Mouse (Mus musculus): ENCODE measurements around the gene Snrpc.
A peak's percentile ranks its signal among the peaks of the same experiment; 100 is the strongest.

The Snrpc gene

DNA sequence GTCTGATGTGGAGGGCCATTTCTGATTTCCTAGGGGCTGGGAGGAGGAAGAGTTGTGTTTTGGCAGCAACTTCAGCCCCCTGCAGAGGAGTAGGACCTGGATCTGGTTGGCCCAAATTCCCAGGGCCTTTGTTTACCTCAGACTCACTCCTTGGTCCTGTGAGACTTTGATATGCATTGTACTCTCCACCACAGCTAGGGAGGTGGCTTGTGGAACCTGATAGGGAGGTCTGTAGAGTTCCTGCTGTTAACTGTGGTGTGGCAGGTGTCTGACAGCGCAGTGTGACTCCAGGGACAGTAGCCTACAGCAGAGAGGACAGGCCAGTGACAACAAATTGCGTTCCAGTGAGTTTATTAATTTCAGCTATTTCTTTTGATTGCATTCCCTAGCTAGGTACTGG is 21.2 kb downstream of the Snrpc start:
- no peak for DNase-seq (ENCODE audit: low spot score in 2 of 2)

DNA sequence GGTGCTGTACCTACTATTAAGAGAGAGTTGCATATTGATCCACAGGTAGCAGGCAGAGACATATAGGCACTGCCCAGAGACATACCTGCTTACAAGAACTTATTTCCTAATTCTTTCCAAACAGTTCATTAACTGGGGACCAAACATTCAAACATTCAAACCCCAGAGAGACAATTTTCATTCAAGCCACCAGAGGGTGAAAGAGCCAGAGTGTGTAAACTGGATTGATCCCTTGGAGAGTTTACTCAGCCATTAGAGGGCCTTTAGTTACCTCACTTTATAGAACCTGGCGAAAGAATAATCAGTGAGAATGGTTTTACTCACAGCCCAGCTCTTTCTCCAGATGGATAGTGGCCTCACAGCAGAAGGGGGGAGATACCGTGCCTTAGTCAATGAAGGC is 27.5 kb downstream of the Snrpc start:
- no peak for DNase-seq (ENCODE audit: low spot score in 2 of 2)

DNA sequence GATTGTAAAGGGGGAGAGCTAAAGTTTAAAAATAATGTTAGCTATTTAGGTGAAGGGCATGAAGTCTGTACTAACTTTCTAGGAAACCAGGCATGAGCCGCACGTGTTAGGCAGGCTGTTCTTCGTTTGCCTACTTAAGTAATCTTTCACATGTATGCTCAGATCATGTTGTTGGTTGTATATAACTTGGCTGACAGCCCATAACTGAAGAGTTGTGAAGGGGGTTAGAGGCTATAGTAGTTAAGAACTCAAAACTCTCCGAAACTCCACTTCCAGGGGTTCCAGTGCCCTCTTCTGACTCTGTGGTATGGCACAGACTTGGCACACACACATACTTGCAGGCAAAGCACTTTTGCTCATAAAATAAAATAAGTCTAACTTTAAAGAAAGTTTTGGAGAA is 28.8 kb downstream of the Snrpc start:
- DNase-seq (ENCODE audit: low spot score in 2 of 2) = no peak

GRCm38 (mm10) chr17:27871851-27872250 is 33.9 kb downstream of the Snrpc start:
- DNase-seq (ENCODE audit: low spot score in 2 of 2) = peak; percentile 33 to 42

GRCm38 (mm10) chr17:27873583-27873982 is 35.6 kb downstream of the Snrpc start:
- DNase-seq (ENCODE audit: low spot score in 2 of 2) = no peak

GRCm38 (mm10) chr17:27874510-27874909 is 36.6 kb downstream of the Snrpc start:
- no peak for DNase-seq (ENCODE audit: low spot score in 2 of 2)

DNA sequence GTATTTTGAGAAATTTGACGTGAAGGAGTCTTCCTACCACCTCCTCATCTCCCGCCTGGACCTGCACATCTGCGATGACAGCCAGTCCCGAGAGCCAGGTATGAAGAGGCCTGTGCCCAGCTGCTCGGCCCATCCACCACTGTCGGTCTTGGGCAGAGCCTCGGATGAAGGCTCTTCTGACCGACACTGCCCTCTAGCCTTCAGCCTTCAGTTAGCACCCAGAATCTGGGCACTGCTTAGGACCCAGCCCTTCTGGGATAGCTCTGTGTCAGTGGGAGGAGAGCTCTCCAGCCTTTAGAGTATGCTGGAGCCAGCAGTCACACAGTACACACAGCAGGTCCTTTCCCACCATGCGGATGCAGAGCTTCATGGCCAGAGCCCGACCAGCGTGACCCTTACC is 43.6 kb downstream of the Snrpc start:
- no peak for DNase-seq (ENCODE audit: low spot score in 2 of 2)

DNA sequence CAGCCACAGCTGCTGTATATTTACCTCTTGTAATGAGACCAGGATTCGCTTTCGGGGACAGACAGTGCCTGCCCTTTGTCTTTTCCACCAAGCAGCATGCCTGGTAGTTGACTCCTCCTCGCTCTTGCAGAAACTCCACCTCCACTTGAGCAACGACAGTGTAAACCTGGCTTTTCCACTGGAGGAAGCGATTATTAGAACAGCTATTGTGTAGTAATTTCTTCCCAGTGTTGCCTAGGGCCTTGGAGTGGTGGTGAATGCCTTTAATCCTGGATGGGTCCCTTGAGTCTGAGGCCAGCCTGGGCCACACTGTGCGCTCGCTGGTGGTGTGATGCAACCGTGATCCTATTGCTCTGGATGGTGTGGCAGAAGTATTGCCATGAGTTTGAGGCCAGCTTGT is 45.2 kb downstream of the Snrpc start:
- DNase-seq (ENCODE audit: low spot score in 2 of 2) = no peak

DNA sequence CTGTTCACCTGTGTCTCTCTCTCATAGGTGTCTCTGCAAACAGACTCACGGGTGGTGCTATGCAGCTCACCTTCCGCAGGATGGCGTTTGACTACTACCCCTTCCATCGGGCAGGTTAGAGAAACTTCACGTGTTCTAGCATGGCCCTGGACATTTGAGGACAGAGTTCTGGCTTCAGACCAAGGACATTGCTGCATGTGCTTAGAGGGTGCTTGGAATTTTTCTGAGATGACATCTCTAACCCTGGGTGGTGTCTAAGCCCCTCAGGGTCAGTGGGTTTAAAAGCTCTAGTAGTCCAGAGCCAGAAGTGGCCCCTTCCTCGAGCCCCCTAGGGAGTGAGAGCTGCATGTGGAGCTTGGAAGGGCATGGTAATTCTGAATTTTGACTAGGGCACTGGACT is 46.0 kb downstream of the Snrpc start:
- no peak for DNase-seq (ENCODE audit: low spot score in 2 of 2)

- no peak for DNase-seq (ENCODE audit: low spot score in 2 of 2)
Observed at GRCm38 (mm10) chr17:27886499-27887210, 48.7 kb downstream of the Snrpc start.
